Mouse (Mus musculus): Measurements from ENCODE around the gene Tmem52.

GRCm38 (mm10) chr4:155505067-155505466 lies 36.2 kb downstream of the Tmem52 start:
- TF ChIP-seq CTCF (IDR thresholded peaks at IDR 0.05; ENCODE audit: borderline replicate concordance, insufficient read depth, low read length) (no peak), POLR2A (IDR thresholded peaks at IDR 0.05; ENCODE audit: low read depth, low read length) (no peak)
